Mouse (Mus musculus) liver, embryonic 16.5 days (tissue): ENCODE measurements at regions not wholly inside any gene's neighbourhood (a gene's known extent, or its start where the extent isn't known, plus 50 kb on each side); places are given as distances from the start of the nearest gene placed in this dataset.

Experiments
- ATAC-seq: fragments of 200-750 bp; cut with Nextera tagmentation; 2 replicates; pipeline ENCODE4 v1.8.0; 2017; ENCODE audit warnings: low read depth, mild to moderate bottlenecking, moderate number of reproducible peaks, moderate library complexity
- H3K27ac ChIP-seq: fragments of 300-500 bp; sonication (generic); 2 replicates; pipeline ENCODE4 v1.5.1; 2014; ENCODE audit warnings: mild to moderate bottlenecking, low read length
- H3K27me3 ChIP-seq: fragments of 300-500 bp; sonication (generic); 2 replicates; pipeline ENCODE4 v1.6.1; 2014; ENCODE audit warnings: low read depth, low read length, mixed read lengths; ENCODE audit not compliant: control insufficient read depth, insufficient read depth
- H3K36me3 ChIP-seq: fragments of 300-500 bp; sonication (generic); 2 replicates; pipeline ENCODE4 v1.6.1; 2014; ENCODE audit warnings: mild to moderate bottlenecking; ENCODE audit not compliant: control insufficient read depth, insufficient read depth
- H3K4me1 ChIP-seq: fragments of 300-500 bp; sonication (generic); 2 replicates; pipeline ENCODE4 v1.6.1; 2014; ENCODE audit warnings: low read depth, low read length, mixed read lengths; ENCODE audit not compliant: control insufficient read depth
- H3K4me2 ChIP-seq: fragments of 300-500 bp; sonication (generic); 2 replicates; pipeline ENCODE4 v1.6.1; 2014; ENCODE audit warnings: low read depth, low read length, mixed read lengths
- H3K4me3 ChIP-seq: fragments of 300-500 bp; sonication (generic); 2 replicates; pipeline ENCODE4 v1.5.1; 2014; ENCODE audit warnings: low read depth, mild to moderate bottlenecking, low read length
- H3K9ac ChIP-seq: fragments of 300-500 bp; sonication (generic); 2 replicates; pipeline ENCODE4 v1.6.1; 2014; ENCODE audit warnings: low read depth, low read length
- H3K9me3 ChIP-seq: fragments of 300-500 bp; sonication (generic); replicated peaks from 2 replicates; pipeline ENCODE4 v1.6.1; 2016; ENCODE audit warnings: low read length; ENCODE audit not compliant: control insufficient read depth
- WGBS: fragments of 180-500 bp; shearing (Covaris S2); extraction: QIAGEN DNeasy Blood & Tissue Kit; methylation state at CpG from one replicate; pipeline ENCODE4 v1.1.7; 2014; ENCODE audit not compliant: insufficient replicate concordance; 5-methylcytosine and 5-hydroxymethylcytosine counted together

DNA sequence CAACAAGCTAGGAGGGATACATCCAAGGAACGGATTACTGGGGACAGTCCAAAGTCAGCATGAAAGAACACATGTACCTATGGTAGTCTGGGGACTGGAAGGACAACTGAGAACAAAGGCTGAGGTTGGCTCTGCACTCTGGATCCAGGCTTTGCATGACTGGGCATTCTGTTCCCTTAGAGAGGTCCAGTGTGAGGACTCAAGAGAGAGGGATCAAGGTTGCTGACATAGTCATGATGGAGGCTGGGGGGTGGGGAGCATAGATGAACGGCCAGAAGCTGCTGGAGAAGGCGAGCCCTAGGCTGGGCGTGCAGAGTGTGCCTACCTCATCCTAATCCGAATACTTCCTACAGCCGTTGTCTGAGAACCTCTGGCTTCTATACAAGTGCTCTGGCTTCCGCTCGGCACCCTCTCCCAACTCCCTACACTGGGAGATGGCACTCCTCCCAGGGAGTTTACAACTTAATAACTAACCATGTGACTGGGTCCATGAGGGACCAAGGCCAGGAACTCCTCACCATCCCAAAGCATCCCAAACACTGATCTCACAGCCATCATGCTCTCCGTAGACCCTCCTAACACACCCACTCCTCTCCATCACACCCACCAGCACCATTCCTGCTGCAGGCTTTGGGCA, 75.7 kb upstream of the Tle3 start:
- no peaks in the 10 kb centered on the region for H3K36me3 ChIP-seq
- 0 out of 2 replicates have a peak, but pooled peaks cover 3% of the 10 kb centered on the region for H3K27me3 ChIP-seq
- H3K27ac ChIP-seq = no peak overlapping the region
- H3K9me3 ChIP-seq = no peaks in the 10 kb centered on the region
- H3K9ac ChIP-seq = no peak overlapping the region
- 77% methylated on average over 9 of the region's 9 CpGs for WGBS
- peaks cover 10% of the 10 kb centered on the region for H3K4me1 ChIP-seq
- ATAC-seq = no peak
- no peak overlapping the region for H3K4me2 ChIP-seq
- H3K4me3 ChIP-seq = no peak overlapping the region

GRCm38 (mm10) chr9:61297385-61297784, 74.8 kb upstream of the Tle3 start:
- no peak overlapping the region for H3K4me2 ChIP-seq
- 0 out of 2 replicates have a peak, but pooled peaks cover 3% of the 10 kb centered on the region for H3K27me3 ChIP-seq
- H3K9ac ChIP-seq = no peak overlapping the region
- H3K4me3 ChIP-seq = no peak overlapping the region
- peaks cover 10% of the 10 kb centered on the region for H3K4me1 ChIP-seq
- no peak overlapping the region for H3K27ac ChIP-seq
- WGBS = 55% methylated on average over 4 of the region's 4 CpGs
- ATAC-seq = no peak
- H3K36me3 ChIP-seq = no peaks in the 10 kb centered on the region
- no peaks in the 10 kb centered on the region for H3K9me3 ChIP-seq

DNA sequence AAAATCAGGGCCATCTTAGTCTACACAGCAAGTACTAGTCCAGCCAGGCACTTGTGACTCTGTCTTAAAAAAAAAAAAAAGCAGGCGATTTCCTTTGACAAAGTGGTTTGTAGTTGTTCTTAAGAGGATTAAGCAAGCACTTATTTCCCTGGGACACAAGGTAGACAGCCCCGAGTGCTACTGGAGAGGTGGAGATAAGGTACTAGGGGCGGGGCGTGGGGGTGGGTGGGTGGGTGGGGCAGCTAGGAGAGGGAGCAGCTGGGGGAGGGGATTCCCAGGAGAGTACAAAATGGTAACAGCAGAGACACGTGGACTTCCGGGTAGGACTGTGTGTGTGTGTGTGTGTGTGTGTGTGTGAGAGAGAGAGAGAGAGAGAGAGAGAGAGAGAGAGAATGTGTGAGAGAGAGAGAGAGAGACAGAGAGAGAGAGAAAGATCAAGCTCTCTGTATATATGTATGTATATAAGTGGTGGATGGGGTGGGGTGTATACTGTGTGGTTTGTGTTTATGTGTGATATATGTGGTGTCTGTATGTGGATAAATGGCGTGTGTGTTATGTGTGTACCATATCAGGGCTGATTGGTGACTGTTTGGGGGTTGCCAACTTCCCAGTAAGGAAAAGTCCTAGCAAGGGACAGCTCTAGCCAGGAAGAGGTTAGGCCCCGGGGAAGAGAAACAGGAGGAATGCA, 72.1 kb upstream of the Tle3 start:
- WGBS = 12% methylated on average over 8 of the region's 8 CpGs
- peak overlapping the region; percentile 13 for H3K4me2 ChIP-seq

DNA sequence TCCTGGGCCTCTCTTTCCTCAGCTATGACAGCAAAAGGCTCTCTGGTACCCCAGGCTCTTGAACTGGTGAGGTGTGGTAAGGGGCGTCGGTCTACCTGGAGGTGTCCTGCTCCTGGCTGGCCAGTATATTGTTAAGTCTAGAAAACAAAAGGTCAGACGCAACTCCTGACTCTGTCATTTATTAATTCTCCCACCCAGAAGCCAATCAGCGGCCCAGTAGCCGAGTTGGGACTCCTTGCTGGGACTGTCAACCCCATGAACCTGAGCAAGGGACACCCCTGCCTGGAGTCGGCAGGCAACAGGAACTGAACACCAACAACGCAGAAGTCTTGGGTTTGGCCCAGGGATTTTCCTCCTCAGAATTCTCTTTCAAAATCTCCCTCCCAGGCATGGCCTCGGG, 71.1 kb upstream of the Tle3 start:
- Histone ChIP-seq H3K9me3 (no peaks in the 10 kb centered on the region), H3K27ac (no peak overlapping the region), H3K4me2 (no peak overlapping the region), H3K36me3 (no peaks in the 10 kb centered on the region), H3K4me1 (peaks cover 10% of the 10 kb centered on the region), H3K27me3 (no peaks in the 10 kb centered on the region), H3K9ac (no peak overlapping the region), H3K4me3 (no peak overlapping the region)
- 77% methylated on average over 8 of the region's 8 CpGs for WGBS
- no peak for ATAC-seq

More for the DNA sequence above, 72.1 kb upstream of the Tle3 start:
- Histone ChIP-seq H3K36me3 (no peaks in the 10 kb centered on the region), H3K4me3 (no peak overlapping the region), H3K4me1 (peaks cover 10% of the 10 kb centered on the region), H3K9me3 (no peaks in the 10 kb centered on the region), H3K27me3 (no peaks in the 10 kb centered on the region), H3K9ac (no peak overlapping the region), H3K27ac (no peak overlapping the region)
- ATAC-seq = peak; percentile 82

DNA sequence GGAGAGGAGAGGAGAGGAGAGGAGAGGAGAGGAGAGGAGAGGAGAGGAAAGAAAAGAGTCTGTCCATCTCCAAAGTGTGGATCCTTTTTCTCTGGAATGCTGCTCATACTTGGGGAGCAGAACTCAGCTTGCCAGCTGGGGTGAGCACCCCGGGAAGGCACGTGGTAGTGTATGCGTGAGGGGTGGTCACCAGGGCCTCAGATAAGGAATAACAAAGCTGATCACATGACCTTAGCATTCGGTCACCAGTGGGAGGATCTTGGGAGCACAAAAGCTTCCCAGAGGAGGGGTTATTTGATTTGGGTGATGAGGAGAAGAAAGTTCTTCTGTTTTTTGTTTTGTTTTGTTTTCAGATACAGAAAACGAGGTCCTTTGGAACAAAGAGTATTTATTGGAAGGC, 69.4 kb upstream of the Tle3 start:
- Histone ChIP-seq H3K4me3 (no peak overlapping the region), H3K9me3 (no peaks in the 10 kb centered on the region), H3K27me3 (no peaks in the 10 kb centered on the region), H3K4me2 (no peak overlapping the region), H3K9ac (no peak overlapping the region), H3K4me1 (peaks cover 10% of the 10 kb centered on the region), H3K27ac (no peak overlapping the region), H3K36me3 (no peaks in the 10 kb centered on the region)
- WGBS = 18% methylated on average over 5 of the region's 5 CpGs
- no peak for ATAC-seq

DNA sequence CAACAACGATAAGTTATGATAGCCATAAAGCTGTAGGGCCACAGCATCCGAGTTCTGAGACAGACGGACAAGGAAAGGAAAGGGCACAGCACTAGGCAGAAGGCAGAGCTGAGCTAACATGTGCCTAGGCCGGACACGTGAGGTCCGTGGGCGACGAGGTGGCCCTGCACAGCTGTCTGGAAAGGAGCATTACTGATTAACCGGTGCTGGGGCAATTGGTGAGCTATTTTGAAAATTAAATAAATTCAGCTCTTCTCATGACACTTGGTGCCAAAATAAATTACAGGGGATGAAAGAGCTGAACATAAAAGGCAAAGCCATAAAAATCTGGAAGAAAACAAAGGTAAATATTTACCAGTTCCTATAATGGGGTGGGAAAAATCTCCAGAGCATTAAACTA, 65.9 kb upstream of the Tle3 start:
- peak; percentile 56; the same call in 1 of the 2 replicates for ATAC-seq
- H3K36me3 ChIP-seq = no peaks in the 10 kb centered on the region
- WGBS = 61% methylated on average over 9 of the region's 9 CpGs
- H3K4me2 ChIP-seq = no peak overlapping the region
- H3K27ac ChIP-seq = no peak overlapping the region
- H3K9ac ChIP-seq = no peak overlapping the region
- H3K4me1 ChIP-seq = peaks cover 2% of the 10 kb centered on the region
- no peaks in the 10 kb centered on the region for H3K27me3 ChIP-seq
- H3K4me3 ChIP-seq = no peak overlapping the region
- no peaks in the 10 kb centered on the region for H3K9me3 ChIP-seq

- H3K4me1 ChIP-seq = peaks cover 2% of the 10 kb centered on the region
- H3K9ac ChIP-seq = no peak overlapping the region
- H3K4me2 ChIP-seq = no peak overlapping the region
- ATAC-seq = no peak
- peaks cover 5% of the 10 kb centered on the region; the same call in 1 of the 2 replicates for H3K27me3 ChIP-seq
- H3K9me3 ChIP-seq = no peaks in the 10 kb centered on the region
- 46% methylated on average over 3 of the region's 3 CpGs for WGBS
- H3K36me3 ChIP-seq = no peaks in the 10 kb centered on the region
- no peak overlapping the region for H3K4me3 ChIP-seq
- H3K27ac ChIP-seq = no peak overlapping the region
Observed at GRCm38 (mm10) chr9:61309096-61309495, 63.1 kb upstream of the Tle3 start.

DNA sequence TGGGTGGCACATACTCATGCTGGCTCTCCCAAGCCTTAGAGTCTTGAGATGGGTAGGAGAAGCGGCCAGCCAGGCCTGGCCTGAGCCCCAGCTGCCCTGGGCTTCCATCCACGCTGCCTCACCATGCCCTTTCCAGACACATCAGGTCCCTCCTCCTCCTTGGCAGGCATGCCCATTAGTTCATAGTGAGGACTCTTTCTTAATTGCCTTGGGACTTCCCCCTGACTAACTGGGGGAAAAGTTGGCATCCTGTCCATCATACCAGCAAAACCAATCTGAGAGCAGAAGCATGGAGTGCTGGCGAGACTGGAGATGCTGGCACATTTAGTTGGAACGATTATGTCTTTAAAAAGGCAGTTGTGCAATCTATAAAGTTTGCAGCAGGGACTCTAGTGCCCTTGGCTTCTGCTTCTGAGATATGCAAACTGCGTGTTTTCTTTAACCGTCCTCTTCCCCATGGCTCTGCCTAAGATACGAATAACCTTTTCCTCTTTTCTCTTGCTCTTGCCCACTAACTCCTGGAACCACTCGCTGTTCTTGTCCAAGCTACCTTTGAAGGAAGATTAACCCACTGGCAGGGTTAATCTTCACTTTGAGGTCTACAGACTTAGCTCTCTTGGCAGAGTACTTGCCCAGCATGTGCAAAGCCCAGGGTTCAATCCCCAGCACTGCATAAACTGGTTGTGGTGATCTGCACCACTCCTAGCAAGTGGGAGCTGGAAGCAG, 62.2 kb upstream of the Tle3 start:
- no peak for ATAC-seq
- H3K27ac ChIP-seq = no peak overlapping the region
- 38% methylated on average over 8 of the region's 8 CpGs for WGBS
- H3K9me3 ChIP-seq = no peaks in the 10 kb centered on the region
- no peak overlapping the region for H3K4me2 ChIP-seq
- H3K4me1 ChIP-seq = peaks cover 2% of the 10 kb centered on the region
- no peak overlapping the region for H3K9ac ChIP-seq
- peaks cover 5% of the 10 kb centered on the region; the same call in 1 of the 2 replicates for H3K27me3 ChIP-seq
- no peak overlapping the region for H3K4me3 ChIP-seq
- H3K36me3 ChIP-seq = no peaks in the 10 kb centered on the region

GRCm38 (mm10) chr9:61310574-61310973, 61.6 kb upstream of the Tle3 start:
- Histone ChIP-seq H3K4me1 (peaks cover 2% of the 10 kb centered on the region), H3K4me3 (no peak overlapping the region), H3K4me2 (no peak overlapping the region), H3K9ac (no peak overlapping the region), H3K27ac (no peak overlapping the region), H3K36me3 (no peaks in the 10 kb centered on the region), H3K9me3 (no peaks in the 10 kb centered on the region), H3K27me3 (peaks cover 5% of the 10 kb centered on the region; the same call in 1 of the 2 replicates)
- peak; percentile 40; the same call in 1 of the 2 replicates for ATAC-seq
- WGBS = 30% methylated on average over 5 of the region's 5 CpGs
